Mouse (Mus musculus) left cerebral cortex, adult 11 months (tissue): ENCODE measurements around the gene Klhdc8a.
"Not testable (repeated sequence)": the region's sequence is repeated elsewhere in the genome, so short reads cannot be mapped to it uniquely, and the experiment has no call there.

Source experiments
- DNase-seq: peaks from one replicate; pipeline ENCODE4 v3.0.0; 2022; ENCODE audit warnings: low spot score

Gene Klhdc8a

DNA sequence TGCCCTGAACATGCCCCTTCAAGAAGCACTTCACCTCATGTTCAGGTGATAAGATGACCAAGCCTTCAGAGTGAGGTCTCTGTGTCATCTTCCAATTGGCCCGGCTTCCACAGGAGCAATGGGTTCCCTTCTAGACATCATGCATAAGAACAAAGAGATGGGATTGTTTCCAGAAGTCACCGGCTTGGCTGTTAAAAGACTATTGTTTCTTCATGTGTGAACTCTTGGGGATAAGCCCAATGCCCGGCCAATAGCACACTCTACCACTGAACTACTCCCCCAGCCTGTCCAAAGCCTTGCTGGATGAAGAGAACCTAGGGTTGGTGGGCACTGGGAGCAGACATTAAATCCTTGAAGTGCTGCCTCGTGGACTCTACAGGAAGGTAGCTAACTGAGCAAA lies 47.1 kb downstream of the Klhdc8a start:
- no peak for DNase-seq

DNA sequence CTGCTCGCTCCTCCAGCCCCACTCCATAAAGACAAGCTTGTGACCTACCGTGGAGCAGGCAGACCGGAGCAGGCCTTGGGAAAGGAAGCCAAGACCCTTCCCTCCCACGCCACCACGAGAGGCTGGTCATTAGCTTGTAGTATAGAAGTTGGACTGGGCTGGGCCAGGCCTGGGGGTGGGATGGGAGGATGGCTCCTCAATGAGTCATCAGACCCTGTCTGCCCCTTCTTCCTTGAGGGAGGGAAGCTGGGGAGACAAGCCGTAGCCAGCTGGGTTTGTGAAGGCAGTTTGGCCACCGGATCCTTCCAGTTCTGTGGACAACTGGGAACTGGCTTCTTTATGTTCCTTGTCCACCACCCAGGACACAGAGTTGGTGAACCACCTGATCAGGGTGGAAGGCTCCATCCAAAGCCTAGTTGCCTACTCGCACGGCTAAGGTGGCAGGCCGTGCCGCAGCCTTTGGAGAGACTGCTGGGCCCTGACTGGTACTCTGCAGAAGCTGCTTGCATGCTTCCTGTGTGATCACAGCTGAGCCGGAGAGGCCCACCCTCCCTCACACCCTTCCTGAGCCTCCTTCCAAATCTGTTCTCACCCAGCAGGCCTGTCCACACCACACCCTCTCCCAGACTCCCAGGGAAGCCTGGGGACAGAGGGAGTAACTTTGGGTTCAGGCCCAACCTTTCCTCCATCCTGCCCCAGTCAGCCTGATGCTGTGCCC lies 47.9 kb downstream of the Klhdc8a start:
- no peak for DNase-seq

DNA sequence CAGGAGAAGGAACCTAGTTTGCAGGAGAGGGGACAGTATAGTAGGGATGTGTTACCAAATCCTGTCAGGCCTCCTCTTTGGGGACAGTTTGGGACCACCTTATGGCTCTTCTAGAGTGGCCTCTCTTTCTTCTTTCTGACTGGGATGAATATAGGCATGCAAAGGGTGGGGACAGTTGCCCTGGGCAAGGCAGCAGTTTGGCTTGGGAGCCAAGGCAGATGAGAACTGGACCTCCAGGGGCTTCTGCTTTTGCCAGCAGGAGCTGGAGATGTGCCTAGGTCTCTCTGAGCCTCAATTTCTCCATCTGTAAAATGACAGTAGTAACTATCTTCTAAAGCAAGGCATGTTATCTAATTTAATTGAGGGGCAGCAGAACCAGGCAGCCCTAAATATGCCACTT lies 48.5 kb downstream of the Klhdc8a start:
- DNase-seq, result no peak

DNA sequence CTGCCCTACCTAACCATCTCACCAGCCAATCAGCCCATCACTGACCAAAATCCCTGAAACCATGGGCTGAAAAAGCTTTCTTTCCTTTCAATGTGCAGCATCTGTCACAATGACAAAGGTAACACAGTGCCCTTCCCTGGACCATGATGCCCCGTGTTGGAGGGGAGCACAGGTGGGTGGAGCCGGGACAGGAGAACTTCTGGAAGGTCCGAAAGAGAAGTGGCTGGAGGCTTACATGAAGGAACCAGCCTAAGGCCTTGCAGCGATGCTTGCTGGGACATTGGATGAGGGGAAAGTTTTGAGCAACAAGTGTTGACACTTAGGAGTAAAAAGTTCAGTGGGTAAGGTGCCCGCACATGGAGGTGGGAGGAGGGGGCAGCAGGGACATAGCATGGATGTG lies 50.0 kb downstream of the Klhdc8a start:
- no peak for DNase-seq

DNA sequence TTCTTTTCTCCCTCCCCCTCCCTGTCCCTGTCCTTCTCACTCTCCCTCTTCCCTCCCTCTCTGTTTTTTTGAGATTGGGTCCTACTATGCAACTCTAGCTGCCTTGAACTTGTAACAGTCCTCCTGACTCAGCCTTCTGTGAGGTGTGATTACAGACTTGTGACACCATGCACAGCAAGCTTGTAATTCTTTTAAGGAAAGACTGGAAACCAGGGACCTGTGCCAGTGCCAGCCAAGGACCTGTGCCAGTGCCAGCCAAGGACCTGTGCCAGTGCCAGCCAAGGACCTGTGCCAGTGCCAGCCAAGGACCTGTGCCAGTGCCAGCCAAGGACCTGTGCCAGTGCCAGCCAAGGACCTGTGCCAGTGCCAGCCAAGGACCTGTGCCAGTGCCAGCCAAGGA lies 50.6 kb downstream of the Klhdc8a start:
- DNase-seq, result not testable (repeated sequence)

DNA sequence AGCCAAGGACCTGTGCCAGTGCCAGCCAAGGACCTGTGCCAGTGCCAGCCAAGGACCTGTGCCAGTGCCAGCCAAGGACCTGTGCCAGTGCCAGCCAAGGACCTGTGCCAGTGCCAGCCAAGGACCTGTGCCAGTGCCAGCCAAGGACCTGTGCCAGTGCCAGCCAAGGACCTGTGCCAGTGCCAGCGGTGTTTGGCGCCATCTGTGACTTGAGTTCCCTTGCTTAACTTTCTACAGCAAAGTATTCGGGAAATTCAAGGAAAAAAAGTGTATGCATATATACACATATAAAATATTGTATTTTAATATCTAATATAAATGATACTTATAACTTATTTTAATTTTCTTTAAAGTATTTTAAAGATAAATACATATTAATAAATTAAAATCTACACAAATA lies 51.2 kb downstream of the Klhdc8a start:
- not testable (repeated sequence) for DNase-seq

DNA sequence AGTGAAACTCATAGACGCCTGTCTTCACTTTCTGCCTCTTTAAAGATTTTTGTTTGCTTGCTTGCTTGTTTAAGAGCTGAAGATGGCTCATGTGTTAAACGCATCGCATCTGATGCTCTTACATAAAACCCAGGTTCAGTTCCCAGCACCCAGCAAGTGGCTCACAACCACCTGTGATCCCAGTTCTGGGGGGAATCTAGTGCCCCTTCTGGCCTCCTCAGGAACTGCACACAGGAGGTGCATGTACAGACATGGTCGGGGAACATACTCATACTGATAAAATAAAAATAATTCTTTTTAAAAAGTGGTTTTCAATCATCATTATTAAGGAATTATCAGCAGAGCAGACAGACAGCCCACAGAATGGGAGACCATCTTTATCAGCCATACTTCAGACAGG lies 52.6 kb downstream of the Klhdc8a start:
- DNase-seq, result no peak

DNA sequence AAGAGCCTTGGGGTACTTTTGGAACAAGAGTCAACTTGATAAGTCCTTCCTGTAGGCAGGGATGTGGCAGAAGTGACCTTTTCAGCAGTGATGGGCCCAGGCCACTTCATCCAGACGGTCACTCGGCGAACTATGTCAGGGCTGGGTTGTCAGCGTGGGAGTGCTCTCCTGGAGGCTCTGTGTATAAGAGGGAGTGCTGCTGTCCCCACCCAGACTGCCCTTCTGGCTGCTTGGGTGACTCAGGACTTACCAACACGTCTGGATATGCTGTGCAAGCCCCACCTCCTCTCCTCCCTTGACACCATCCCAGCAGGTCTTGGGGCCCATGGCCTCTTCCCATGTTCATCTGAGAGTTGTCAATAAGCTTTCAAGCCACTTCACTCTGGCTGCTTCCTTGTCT lies 55.0 kb downstream of the Klhdc8a start:
- DNase-seq, result no peak

DNA sequence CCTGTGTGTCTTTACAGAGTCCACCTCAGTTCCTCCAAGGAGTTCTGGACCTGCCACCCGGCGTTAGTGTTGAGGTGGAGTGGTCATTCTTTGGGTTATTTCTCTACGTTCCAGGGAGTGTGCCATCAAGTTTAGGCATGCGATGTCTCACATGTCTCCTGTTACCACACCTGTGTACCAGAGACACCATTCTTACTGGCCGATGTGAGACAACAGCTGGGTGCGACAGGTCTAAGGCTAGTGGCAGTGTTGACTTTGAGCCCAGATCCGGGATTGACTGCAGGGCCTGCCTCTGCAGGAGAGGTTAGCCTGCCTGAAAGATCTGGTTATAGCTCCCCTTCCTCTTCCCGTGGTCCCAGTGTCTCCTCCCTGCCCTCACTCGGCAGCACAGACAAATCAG lies 55.8 kb downstream of the Klhdc8a start:
- no peak for DNase-seq

DNA sequence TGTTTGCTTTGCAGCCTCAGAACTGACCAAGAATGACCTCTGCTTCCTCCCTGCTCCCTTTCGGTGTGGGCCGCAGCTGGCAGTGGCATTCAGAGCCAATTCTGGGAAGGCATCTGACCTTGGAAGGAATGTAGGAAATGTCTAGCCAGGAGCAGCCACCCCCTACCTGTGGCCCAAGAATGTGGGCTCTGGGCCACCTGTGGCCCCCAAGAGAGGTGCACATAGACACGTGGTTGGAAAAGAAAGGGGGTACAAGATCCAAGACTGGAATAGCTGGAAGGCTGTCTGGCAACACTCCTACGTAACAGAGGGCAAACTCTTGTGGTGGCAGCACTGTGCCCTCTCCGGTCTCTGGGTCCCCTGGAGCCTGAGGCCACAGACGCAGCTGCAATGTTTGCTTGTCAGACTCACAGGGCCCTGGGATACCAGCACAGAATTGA lies 56.8 kb downstream of the Klhdc8a start:
- no peak for DNase-seq

DNA sequence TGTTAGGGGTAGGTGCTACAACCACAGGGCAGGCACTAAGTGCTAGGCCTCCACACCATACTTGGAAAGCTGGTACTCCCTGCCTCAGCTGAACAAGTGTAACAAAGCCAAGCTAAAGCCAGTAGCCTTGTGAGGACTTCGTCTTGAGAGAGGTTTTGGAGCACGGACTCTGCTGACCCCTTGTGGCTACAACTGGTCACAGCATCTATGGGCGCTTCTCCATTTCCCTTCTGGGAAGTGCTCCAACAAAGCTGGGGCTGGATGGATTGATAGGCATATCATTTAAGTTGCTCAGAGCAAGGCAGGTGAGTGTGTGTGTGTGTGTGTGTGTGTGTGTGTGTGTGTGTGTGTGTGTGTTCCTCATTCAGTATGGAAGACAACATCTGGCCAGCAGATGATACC lies 57.4 kb downstream of the Klhdc8a start:
- peak; percentile 80 for DNase-seq

DNA sequence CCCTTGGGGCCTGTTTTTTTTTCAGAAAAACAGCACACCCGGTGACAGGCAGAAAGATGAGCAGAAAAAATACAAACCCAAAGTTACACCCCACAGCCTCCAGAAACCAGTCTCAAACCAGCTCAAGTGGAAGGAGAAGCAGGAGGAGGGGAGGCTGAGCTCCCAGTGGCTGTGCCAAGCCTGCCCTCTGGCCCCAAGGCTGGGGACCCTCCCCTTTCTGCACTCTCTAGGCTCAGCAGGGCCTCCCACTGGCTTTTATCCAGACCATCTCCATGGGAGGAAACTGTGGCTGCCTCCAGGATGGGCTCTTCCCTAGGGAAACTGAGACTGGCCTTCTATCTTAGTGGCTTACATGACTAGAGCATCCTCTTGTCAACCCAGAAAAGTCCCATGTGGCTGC lies 58.4 kb downstream of the Klhdc8a start:
- DNase-seq, result no peak
